Mouse (Mus musculus) brain, embryonic 14.5 days (tissue): Measurements from ENCODE around the gene Lmo4.

Experiments used
- CTCF ChIP-seq: fragments of 200-500 bp; IDR thresholded peaks from 2 replicates; pipeline ENCODE4 v1.5.1; 2012; ENCODE audit warnings: inconsistent platforms, mild to moderate bottlenecking, moderate library complexity, borderline replicate concordance; ENCODE audit not compliant: insufficient read depth, insufficient read length; ENCODE audit errors: extremely low read depth
- POLR2A ChIP-seq: fragments of 200-500 bp; IDR thresholded peaks from 2 replicates; pipeline ENCODE4 v1.6.1; 2012; ENCODE audit warnings: mild to moderate bottlenecking, inconsistent platforms, borderline replicate concordance; ENCODE audit not compliant: poor library complexity, insufficient read depth, insufficient read length, severe bottlenecking; ENCODE audit errors: extremely low read depth

GRCm38 (mm10) chr3:144252109-144252508 is 47.1 kb upstream of the Lmo4 start:
- no peak for TF ChIP-seq CTCF
- no peak for TF ChIP-seq POLR2A
